Mouse (Mus musculus): Measurements from ENCODE around the gene Phyhipl. TPM values are rescaled to one million over a fixed set of nuclear protein-coding genes. Genes with fewer than 3 reads are reported as not detected.
A peak's percentile ranks its signal among the peaks of the same experiment; 100 is the strongest.

The Phyhipl gene
- polyA plus RNA-seq, 1 experiment from 2014 or later = 355 TPM

DNA sequence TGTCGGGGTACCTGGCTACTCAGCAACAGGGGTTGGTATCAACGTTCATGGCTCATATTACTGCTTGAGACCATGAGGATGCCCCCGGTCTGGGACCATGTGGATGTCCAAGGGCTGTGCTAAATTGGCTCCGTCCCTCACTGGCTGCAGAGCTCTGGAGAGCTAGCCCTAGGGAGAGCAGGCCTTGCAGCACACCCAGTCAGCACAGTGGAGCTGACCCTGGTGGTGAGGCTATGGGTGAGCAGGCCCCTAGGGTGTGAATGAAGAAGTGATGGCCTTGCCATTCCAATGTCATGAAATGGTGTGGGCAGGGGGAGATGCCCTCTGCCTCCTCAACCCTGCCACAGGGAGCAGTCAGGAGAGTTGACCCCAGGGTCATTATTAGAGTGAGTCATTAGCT, 27.7 kb upstream of the Phyhipl start:
- H3K9me3 ChIP-seq (ENCODE audit: control insufficient read depth, low read length) = no peaks in the 10 kb centered on the region
- H3K27ac ChIP-seq (ENCODE audit: low read depth, low read length) = no peak overlapping the region
- no peaks in the 10 kb centered on the region for H3K27me3 ChIP-seq (ENCODE audit: control insufficient read depth, insufficient read depth, low read length)
- H3K4me2 ChIP-seq (ENCODE audit: low read depth, low read length) = no peak overlapping the region
- ATAC-seq (ENCODE audit: low read depth) = no peak
- H3K36me3 ChIP-seq (ENCODE audit: control insufficient read depth, insufficient read depth, low read length) = no peaks in the 10 kb centered on the region
- WGBS = 90% methylated on average over 4 of the region's 4 CpGs
- no peaks in the 10 kb centered on the region for H3K4me1 ChIP-seq (ENCODE audit: control insufficient read depth, insufficient read depth, low read length)
- no peak overlapping the region for H3K4me3 ChIP-seq (ENCODE audit: low read depth, low read length)
- no peak overlapping the region for H3K9ac ChIP-seq (replicated peaks; ENCODE audit: low read depth, low read length)

DNA sequence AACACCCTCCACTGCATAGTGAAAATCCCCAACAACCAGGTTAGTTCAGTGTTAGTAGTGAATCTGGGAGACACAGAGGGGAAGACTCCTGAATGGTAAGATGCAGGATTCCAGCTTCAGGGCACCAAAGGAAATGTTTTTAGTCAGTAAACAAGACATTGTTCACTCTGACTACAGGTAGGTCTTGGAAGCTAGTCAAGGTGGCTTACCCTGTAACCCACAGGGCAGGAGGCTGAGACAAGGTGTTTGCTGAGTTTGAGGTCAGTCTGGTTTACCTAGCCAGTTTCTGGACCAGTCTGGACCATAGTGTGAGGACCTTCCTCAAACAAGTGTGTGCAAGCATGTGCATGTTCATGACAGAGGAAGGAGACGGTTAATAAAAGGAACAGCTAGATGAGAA, 22.2 kb upstream of the Phyhipl start:
- 95% methylated on average over 1 of the region's 1 CpGs for WGBS
- Histone ChIP-seq H3K27me3 (ENCODE audit: control insufficient read depth, insufficient read depth, low read length) (no peaks in the 10 kb centered on the region), H3K4me3 (ENCODE audit: low read depth, low read length) (no peak overlapping the region), H3K9me3 (ENCODE audit: control insufficient read depth, low read length) (no peaks in the 10 kb centered on the region), H3K27ac (ENCODE audit: low read depth, low read length) (no peak overlapping the region), H3K4me1 (ENCODE audit: control insufficient read depth, insufficient read depth, low read length) (no peaks in the 10 kb centered on the region), H3K4me2 (ENCODE audit: low read depth, low read length) (no peak overlapping the region), H3K9ac (replicated peaks; ENCODE audit: low read depth, low read length) (no peak overlapping the region), H3K36me3 (ENCODE audit: control insufficient read depth, insufficient read depth, low read length) (no peaks in the 10 kb centered on the region)
- no peak for ATAC-seq (ENCODE audit: low read depth)

DNA sequence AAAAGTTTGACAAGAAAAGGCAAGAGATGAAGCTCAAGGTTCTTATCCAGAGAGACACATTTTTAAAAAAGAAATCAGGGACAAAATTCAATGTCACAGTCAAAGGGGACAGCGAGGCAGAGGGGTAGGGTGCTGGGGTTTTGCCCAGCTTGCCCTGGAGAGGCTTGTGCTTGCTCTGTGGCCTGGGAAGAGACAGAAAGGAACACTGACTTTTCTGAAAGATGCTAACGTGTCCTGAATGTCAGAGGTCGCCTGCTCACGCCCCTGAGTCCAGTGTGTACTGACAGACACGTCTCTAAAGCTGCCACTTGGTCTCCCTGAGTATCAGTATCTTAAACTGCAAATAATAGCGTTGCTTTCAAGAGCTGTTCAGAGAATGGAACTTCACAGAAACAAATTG, 507 bp upstream of the Phyhipl start:
- WGBS = 25% methylated on average over 6 of the region's 6 CpGs
- ATAC-seq (ENCODE audit: low read depth) = no peak
- H3K27me3 ChIP-seq (ENCODE audit: control insufficient read depth, insufficient read depth, low read length) = no peaks in the 10 kb centered on the region
- no peak overlapping the region for H3K4me3 ChIP-seq (ENCODE audit: low read depth, low read length)
- H3K36me3 ChIP-seq (ENCODE audit: control insufficient read depth, insufficient read depth, low read length) = no peaks in the 10 kb centered on the region
- H3K4me1 ChIP-seq (ENCODE audit: control insufficient read depth, insufficient read depth, low read length) = peaks cover 15% of the 10 kb centered on the region; the same call in 1 of the 2 replicates
- H3K4me2 ChIP-seq (ENCODE audit: low read depth, low read length) = no peak overlapping the region
- no peaks in the 10 kb centered on the region for H3K9me3 ChIP-seq (ENCODE audit: control insufficient read depth, low read length)
- H3K9ac ChIP-seq (replicated peaks; ENCODE audit: low read depth, low read length) = no peak overlapping the region
- H3K27ac ChIP-seq (ENCODE audit: low read depth, low read length) = no peak overlapping the region

DNA sequence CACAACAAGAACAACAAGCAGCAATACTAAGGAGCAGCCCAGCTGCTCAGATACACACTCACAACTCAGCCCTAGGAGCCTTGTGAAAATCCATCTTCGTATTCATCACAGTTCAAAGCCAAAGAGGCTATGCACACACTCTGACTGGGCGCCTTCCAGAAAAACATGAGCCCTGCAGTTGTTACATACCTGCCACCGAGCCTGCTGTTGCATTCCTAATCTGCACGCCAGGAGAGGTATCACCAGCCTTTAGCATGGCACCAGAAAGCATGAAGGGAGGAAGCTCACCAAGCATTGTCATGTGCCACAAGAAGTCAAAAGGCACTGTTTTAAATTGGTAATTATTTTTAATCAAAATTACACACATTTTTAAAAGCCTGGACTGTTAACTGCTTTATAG, 1.1 kb downstream of the Phyhipl start:
- Histone ChIP-seq H3K36me3 (ENCODE audit: control insufficient read depth, insufficient read depth, low read length) (no peaks in the 10 kb centered on the region), H3K27ac (ENCODE audit: low read depth, low read length) (no peak overlapping the region), H3K9me3 (ENCODE audit: control insufficient read depth, low read length) (no peaks in the 10 kb centered on the region), H3K4me2 (ENCODE audit: low read depth, low read length) (no peak overlapping the region), H3K27me3 (ENCODE audit: control insufficient read depth, insufficient read depth, low read length) (no peaks in the 10 kb centered on the region), H3K4me3 (ENCODE audit: low read depth, low read length) (no peak overlapping the region), H3K9ac (replicated peaks; ENCODE audit: low read depth, low read length) (no peak overlapping the region), H3K4me1 (ENCODE audit: control insufficient read depth, insufficient read depth, low read length) (peaks cover 15% of the 10 kb centered on the region; the same call in 1 of the 2 replicates)
- ATAC-seq (ENCODE audit: low read depth) = no peak
- WGBS = 69% methylated on average over 4 of the region's 4 CpGs

DNA sequence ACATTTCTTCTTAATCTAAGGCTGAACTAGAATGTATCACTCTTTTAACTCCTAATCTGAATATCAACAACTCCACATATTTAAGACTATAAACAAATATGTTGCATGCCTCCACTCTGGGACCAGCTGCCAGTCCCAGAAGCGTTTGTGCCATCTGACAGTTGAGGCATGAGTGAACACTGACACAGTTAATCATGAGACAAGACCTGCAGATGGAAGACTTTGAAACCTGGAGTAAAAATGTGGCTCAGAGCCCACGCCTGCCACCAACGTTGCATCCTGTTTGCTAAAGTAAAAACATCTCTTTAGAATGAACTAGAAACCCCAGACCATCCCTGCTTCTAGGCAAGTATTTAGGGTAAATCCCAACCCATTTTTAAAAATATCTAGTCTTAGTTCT, 1.6 kb downstream of the Phyhipl start:
- 56% methylated on average over 3 of the region's 3 CpGs for WGBS

DNA sequence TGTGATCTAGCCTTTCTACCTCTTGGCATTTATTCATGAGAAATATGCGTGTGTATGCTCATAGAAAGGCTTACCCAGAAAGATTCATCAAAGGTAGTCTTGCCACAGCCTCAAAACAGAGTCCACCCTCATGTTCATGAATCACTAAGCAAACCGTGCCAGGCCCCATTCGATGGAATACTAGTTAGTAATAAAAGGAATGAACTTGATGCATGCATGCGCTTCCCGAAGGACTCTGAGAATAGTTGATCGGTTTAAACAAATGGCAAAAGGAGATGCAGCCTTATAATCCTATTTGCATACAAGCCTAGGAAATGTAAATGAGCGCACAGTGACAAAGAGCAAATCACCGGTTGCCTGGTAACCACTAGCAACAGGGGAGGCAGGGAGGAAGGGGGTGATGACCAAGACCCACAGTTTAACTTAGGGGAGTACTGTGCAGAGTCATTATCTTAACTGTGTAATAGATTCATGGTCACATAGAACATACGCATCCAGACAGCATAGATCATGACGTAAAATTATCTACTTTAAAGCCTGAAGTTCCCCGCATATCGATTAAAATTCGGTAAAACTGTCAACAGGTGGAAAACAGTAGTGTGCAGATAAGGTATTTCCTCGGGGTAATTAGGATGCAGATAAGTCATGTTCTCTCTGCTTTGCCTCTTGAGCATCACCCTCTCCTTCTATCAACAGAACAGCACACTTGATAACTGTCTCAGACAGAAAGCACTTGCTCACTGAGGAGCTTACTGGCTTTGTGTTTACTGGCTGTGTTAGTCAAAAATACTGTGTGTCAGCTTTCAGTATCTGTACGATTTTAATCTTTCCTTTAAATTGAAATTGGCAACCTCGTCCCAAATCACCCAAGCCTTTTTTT, 3.8 kb downstream of the Phyhipl start:
- H3K36me3 ChIP-seq (ENCODE audit: control insufficient read depth, insufficient read depth, low read length) = no peaks in the 10 kb centered on the region
- ATAC-seq (ENCODE audit: low read depth) = peak; percentile 78; the same call in 1 of the 2 replicates
- WGBS = 35% methylated on average over 16 of the region's 16 CpGs

More for the DNA sequence above, 1.6 kb downstream of the Phyhipl start:
- ATAC-seq (ENCODE audit: low read depth) = no peak
- H3K4me3 ChIP-seq (ENCODE audit: low read depth, low read length) = no peak overlapping the region
- peaks cover 15% of the 10 kb centered on the region; the same call in 1 of the 2 replicates for H3K4me1 ChIP-seq (ENCODE audit: control insufficient read depth, insufficient read depth, low read length)
- no peak overlapping the region for H3K27ac ChIP-seq (ENCODE audit: low read depth, low read length)
- H3K36me3 ChIP-seq (ENCODE audit: control insufficient read depth, insufficient read depth, low read length) = no peaks in the 10 kb centered on the region
- no peak overlapping the region for H3K9ac ChIP-seq (replicated peaks; ENCODE audit: low read depth, low read length)
- H3K27me3 ChIP-seq (ENCODE audit: control insufficient read depth, insufficient read depth, low read length) = no peaks in the 10 kb centered on the region
- H3K4me2 ChIP-seq (ENCODE audit: low read depth, low read length) = no peak overlapping the region
- H3K9me3 ChIP-seq (ENCODE audit: control insufficient read depth, low read length) = no peaks in the 10 kb centered on the region

DNA sequence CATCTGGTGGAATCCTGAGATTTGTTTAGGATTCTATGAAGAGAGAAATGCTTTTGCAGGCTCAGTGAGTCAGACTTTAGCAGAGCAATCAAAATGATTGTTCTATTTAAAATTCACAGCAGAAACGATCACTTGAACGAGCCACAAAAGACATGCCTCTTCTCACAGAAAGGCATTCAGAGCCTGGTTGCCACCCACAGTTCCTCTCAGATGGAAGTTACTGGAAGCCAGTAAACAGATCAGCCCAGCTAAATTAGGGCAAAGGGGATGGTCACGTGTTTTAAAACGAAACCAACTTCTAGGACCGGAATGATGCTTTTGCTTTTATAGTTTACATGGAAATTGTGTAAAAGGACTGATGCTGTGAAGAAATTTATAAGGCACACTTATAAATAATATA, 6.9 kb downstream of the Phyhipl start:
- ATAC-seq (ENCODE audit: low read depth) = no peak
- H3K9me3 ChIP-seq (ENCODE audit: control insufficient read depth, low read length) = no peaks in the 10 kb centered on the region
- H3K27ac ChIP-seq (ENCODE audit: low read depth, low read length) = no peak overlapping the region
- no peak overlapping the region for H3K9ac ChIP-seq (replicated peaks; ENCODE audit: low read depth, low read length)
- H3K4me2 ChIP-seq (ENCODE audit: low read depth, low read length) = no peak overlapping the region
- WGBS = 60% methylated on average over 5 of the region's 5 CpGs
- H3K27me3 ChIP-seq (ENCODE audit: control insufficient read depth, insufficient read depth, low read length) = no peaks in the 10 kb centered on the region
- H3K36me3 ChIP-seq (ENCODE audit: control insufficient read depth, insufficient read depth, low read length) = no peaks in the 10 kb centered on the region
- H3K4me1 ChIP-seq (ENCODE audit: control insufficient read depth, insufficient read depth, low read length) = 0 out of 2 replicates have a peak, but pooled peaks cover 6% of the 10 kb centered on the region
- no peak overlapping the region for H3K4me3 ChIP-seq (ENCODE audit: low read depth, low read length)

More for the DNA sequence above, 3.8 kb downstream of the Phyhipl start:
- Histone ChIP-seq H3K9ac (replicated peaks; ENCODE audit: low read depth, low read length) (no peak overlapping the region), H3K4me2 (ENCODE audit: low read depth, low read length) (no peak overlapping the region), H3K4me3 (ENCODE audit: low read depth, low read length) (no peak overlapping the region), H3K27ac (ENCODE audit: low read depth, low read length) (no peak overlapping the region), H3K9me3 (ENCODE audit: control insufficient read depth, low read length) (no peaks in the 10 kb centered on the region), H3K27me3 (ENCODE audit: control insufficient read depth, insufficient read depth, low read length) (no peaks in the 10 kb centered on the region), H3K4me1 (ENCODE audit: control insufficient read depth, insufficient read depth, low read length) (peaks cover 15% of the 10 kb centered on the region; the same call in 1 of the 2 replicates)

DNA sequence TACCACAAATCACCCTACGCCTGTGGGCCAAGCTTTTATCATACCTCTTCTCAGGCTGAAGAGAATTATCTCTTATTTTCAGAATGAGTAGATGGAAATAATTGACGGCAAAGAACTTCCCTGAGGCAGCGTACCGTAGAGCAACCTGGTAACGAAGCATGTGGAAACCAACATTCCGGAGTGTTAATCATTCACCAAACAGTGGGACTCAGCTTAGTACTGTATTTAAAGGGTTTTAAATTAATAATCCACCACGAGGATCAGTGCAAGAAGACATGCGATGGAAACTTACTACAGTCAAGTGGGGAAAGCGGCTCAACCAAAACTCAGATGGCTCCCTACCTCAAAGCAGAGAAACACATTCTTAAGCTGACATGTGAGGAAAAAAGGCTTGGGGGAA, 12.6 kb downstream of the Phyhipl start:
- H3K4me3 ChIP-seq (ENCODE audit: low read depth, low read length) = no peak overlapping the region
- no peaks in the 10 kb centered on the region for H3K27me3 ChIP-seq (ENCODE audit: control insufficient read depth, insufficient read depth, low read length)
- H3K9me3 ChIP-seq (ENCODE audit: control insufficient read depth, low read length) = no peaks in the 10 kb centered on the region
- no peak overlapping the region for H3K9ac ChIP-seq (replicated peaks; ENCODE audit: low read depth, low read length)
- H3K4me2 ChIP-seq (ENCODE audit: low read depth, low read length) = no peak overlapping the region
- 59% methylated on average over 9 of the region's 9 CpGs for WGBS
- 0 out of 2 replicates have a peak, but pooled peaks cover 5% of the 10 kb centered on the region for H3K4me1 ChIP-seq (ENCODE audit: control insufficient read depth, insufficient read depth, low read length)
- ATAC-seq (ENCODE audit: low read depth) = no peak
- no peaks in the 10 kb centered on the region for H3K36me3 ChIP-seq (ENCODE audit: control insufficient read depth, insufficient read depth, low read length)
- H3K27ac ChIP-seq (ENCODE audit: low read depth, low read length) = no peak overlapping the region

DNA sequence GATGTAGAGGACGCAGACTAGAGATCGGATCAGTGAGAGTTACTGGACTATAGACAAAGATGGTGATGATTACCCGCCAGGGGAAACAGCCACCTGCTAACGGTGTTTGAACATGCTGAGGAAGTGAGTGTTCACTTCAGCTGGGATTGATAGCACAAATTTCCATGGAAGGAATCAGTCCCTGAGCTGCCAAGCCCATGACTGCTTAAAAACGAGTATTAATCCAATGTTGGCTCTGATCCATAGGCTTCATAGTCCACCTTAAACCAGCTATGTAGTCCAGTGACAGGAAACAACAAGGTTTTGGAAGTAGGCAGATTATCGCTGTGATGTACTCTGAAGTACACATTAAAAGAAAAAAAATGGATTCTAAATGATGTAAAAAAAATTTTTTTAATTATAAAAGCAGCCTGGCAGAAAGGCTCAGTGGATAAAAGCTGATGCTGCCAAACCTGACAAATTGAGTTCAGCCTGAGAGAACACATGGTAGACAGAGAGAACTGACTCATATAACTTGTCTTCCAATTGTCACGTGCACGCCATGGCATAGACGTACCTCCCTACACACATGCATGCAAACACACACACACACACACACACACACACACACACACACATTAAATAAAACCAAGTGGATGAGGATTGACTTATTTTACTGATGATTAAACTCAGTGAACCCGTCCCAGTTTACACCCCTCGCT, 14.7 kb downstream of the Phyhipl start:
- Histone ChIP-seq H3K4me1 (ENCODE audit: control insufficient read depth, insufficient read depth, low read length) (peaks cover 5% of the 10 kb centered on the region; the same call in 1 of the 2 replicates), H3K9me3 (ENCODE audit: control insufficient read depth, low read length) (no peaks in the 10 kb centered on the region), H3K36me3 (ENCODE audit: control insufficient read depth, insufficient read depth, low read length) (no peaks in the 10 kb centered on the region), H3K27me3 (ENCODE audit: control insufficient read depth, insufficient read depth, low read length) (no peaks in the 10 kb centered on the region), H3K9ac (replicated peaks; ENCODE audit: low read depth, low read length) (no peak overlapping the region), H3K4me3 (ENCODE audit: low read depth, low read length) (no peak overlapping the region), H3K27ac (ENCODE audit: low read depth, low read length) (peak overlapping the region; percentile 2), H3K4me2 (ENCODE audit: low read depth, low read length) (no peak overlapping the region)
- ATAC-seq (ENCODE audit: low read depth) = no peak
- 50% methylated on average over 11 of the region's 11 CpGs for WGBS
